Mouse (Mus musculus): ENCODE results near the gene Ifnl2.

DNA sequence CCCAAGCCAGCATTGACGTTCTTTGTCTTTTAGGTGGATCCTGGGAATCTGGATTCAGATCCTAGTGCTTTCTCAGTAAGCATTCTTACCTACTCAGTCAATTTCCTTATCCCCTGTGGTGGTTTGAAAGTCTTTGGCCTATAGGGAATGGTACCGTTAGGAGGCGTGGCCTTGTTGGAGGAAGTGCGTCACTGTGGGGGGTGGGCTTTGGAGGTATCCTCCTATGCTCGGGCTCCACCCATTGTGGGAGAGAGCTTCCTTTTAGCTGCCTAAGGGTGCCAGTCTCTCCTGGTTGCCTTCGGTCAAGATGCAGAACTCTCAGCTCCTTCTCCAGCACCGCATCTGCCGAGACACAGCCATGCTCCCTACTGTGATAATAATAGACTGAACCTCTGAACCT is 17.9 kb downstream of the Ifnl2 start:
- TF ChIP-seq POLR2A (IDR thresholded peaks at IDR 0.05; ENCODE audit: low read depth, low read length) = no peak
- no peak for TF ChIP-seq CTCF (IDR thresholded peaks at IDR 0.05; ENCODE audit: extremely low read depth, insufficient read depth, insufficient read length, insufficient replicate concordance)
